Mouse (Mus musculus) T-cell, adult 2 months (primary cell): Measurements from ENCODE around the gene Lrrc57.

Experiments
- DNase-seq: peaks from one replicate; pipeline ENCODE4 v3.0.0; 2022; ENCODE audit warnings: low spot score

Gene Lrrc57

DNA sequence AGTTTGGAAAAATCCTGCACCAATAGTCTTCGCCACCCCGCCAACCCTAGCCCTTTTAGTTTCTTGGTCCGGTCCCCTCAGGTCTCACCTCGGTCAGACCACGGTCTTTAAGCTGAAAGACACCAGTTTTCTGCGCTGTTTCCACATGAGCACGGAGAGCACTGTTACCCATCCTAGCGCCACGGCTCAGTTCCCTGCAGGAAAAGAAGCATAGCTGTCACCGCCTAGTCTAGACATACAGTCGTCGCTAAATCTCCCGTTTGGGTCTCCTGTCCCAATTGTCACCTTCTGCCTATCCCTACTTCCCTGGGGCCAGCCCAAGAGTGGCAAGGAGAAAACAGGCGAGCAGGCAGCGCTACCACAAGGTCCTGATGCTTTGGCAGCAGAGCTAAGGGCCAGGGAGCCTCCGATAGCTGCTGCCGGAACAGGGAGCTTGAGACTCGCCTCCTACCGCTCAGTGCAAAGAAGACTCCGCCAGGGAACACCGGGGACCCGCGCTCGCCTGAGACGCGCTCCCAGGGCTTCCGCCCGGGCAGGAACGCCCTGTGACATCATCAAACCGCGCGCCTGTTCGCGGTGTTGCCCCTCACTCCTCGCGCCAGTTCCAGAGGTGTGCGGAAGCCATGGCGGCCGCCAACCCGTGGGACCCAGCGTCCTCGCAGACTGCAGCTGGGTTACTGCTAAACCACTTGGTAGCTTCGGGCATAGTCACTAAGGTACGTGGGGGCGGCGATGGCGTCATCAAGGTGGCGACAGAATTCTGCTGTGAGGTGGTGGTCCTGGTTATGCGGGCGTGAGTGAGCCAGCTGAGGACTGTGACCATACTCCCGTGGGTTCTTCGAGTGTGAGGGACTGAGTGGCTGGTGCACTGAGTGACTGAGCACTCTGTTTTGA lies at the start of gene Lrrc57, which contains the start of gene Haus2:
Gene Lrrc57 (minus strand): TSS at position 691 of the 894 bp plus-strand sequence.
Gene Haus2 (plus strand): TSS at position 554 of the 894 bp plus-strand sequence.
- DNase-seq, result peak; percentile 95

GRCm38 (mm10) chr2:120658486-120658885 lies 49.2 kb upstream of the Lrrc57 start:
- no peak for DNase-seq

- no peak for DNase-seq
Observed at GRCm38 (mm10) chr2:120656711-120657110, 47.4 kb upstream of the Lrrc57 start.

DNA sequence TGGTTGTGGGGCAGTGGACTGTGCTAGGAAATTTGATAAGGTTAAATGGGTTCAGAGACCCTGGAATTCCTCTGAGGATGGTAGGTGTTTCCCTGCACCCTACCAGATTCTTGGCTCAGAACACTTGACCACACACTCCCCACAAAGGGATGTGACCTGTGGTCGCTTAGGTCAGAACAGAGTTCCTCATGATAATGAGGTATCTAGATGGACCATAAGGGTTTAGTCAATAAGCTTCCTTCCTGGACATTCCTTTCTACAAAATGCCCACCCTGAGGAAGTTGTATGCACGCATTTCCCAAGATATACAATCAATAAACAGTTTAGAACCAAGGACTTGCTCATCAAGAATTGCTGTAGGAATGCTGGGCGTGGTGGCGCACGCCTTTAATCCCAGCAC lies 46.6 kb upstream of the Lrrc57 start:
- no peak for DNase-seq

GRCm38 (mm10) chr2:120654693-120655092 lies 45.4 kb upstream of the Lrrc57 start:
- DNase-seq, result no peak

GRCm38 (mm10) chr2:120652925-120653284 lies 43.6 kb upstream of the Lrrc57 start:
- DNase-seq, result no peak

DNA sequence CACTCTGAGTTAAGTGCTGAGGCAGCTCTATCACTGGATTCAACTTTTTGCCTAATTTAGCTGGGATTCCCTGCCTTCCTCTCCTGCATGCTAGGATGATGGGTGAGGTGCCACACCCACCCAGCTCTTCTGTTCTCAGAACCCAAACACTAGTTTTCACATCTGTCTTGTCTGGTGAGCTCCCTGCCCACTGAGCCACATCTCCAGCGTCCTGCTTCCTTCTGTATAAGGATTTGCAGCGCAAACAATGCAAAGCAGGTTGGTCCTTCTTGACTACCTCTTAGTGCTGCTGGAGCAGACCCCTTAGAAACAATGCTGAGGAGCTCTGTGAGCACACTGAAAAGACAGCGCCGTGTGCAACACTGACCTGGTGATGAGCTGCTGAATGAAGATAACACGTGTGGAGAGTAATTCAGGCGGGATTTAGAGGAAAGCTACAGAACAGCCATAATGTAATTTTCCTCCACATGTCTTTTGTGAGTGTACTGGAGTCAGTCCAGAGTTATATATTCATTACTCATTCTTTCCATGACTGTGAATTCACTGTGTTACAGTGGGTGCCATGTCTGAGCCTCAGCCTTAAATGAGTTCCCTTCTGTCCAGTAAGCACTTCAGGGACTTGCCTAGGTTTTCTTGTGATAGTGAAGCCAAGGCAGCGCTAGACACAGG lies 43.1 kb upstream of the Lrrc57 start:
- no peak for DNase-seq

DNA sequence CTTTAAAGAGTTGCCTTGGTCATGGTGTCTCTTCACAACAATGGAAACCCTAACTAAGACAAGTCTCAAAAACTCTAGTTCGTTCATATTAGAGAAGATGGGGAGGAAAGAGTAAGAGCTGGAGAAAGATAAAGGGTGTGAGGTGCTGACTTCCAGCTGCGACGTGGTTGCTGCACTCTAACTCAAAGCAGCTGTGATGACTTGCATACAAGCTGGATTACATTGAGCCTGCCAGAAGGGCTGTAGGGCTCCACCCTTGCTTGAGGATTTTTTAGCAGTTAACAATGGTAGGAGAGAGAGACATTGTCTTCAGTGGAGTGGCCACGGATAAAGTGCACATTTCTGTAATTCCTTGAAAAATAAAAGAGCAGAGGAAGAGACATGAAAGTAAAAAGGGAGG lies 37.5 kb upstream of the Lrrc57 start:
- no peak for DNase-seq

- DNase-seq, result no peak
Observed at GRCm38 (mm10) chr2:120643836-120644235, 34.5 kb upstream of the Lrrc57 start.

DNA sequence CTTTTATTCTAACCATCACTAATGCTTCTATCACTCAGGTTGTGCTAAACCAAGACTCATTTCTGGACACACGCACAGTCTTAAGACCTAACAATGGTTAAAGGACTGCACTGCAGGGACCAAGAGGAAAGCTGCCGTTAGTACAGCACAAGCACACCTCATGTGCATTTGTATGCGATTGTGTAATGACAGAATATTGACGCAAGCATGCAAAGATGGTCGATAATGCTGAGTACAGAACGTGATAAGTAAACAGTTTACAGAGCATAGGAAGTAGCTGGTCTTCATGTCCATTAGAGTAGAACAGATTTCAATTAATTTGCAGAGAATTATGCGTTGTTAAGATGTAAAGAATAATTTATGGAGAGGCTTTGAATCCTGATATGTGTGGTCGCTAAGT lies 31.5 kb upstream of the Lrrc57 start:
- DNase-seq, result no peak

- DNase-seq, result no peak
Observed at GRCm38 (mm10) chr2:120631957-120632356, 22.6 kb upstream of the Lrrc57 start.

DNA sequence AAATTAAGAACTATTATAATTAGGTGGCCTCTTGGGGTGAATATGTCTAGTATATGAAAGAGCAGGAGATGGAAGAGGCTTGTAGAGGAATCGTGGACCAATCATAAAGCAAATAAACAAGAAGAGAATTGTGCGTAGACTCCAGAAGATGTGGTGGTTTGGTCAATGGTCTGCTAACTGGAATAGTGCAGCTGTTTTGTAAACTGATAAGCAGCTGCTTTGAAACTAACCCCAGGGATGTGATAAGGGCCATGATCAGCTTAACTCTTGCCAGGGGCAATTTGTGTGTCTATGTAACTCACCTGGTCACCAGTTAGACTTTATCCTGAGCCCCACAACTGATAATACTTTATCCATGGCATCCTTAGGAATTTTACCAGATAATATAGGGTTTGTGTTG lies 22.2 kb upstream of the Lrrc57 start:
- no peak for DNase-seq

DNA sequence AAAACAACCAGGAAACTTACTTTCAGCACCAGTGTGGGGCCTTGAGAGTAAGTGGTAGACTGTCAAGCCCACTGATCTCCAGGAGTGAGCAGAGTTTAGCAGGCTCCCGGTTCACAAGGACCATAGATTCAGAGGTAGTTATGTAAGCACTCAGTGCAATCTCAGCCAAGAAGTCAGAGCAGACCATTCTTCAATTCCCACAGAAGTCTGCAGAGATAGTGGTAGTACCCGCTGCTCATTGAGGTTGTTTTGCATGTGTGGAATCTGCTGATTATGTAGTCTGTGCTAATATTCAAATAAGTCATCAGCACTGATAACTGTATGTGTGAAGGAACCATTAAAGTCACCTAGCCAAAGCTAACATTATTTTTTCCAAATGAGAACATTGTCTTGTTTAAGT lies 21.3 kb upstream of the Lrrc57 start:
- no peak for DNase-seq

GRCm38 (mm10) chr2:120630246-120630645 lies 20.9 kb upstream of the Lrrc57 start:
- no peak for DNase-seq

- DNase-seq, result peak; percentile 98
Observed at GRCm38 (mm10) chr2:120628886-120629735, 19.8 kb upstream of the Lrrc57 start, which contains the start of gene Stard9. TSS of gene Stard9 (plus strand) at chr2:120629121.

GRCm38 (mm10) chr2:120628076-120628865 lies 19.0 kb upstream of the Lrrc57 start:
- no peak for DNase-seq

GRCm38 (mm10) chr2:120622920-120623319 lies 13.6 kb upstream of the Lrrc57 start:
- DNase-seq, result no peak

DNA sequence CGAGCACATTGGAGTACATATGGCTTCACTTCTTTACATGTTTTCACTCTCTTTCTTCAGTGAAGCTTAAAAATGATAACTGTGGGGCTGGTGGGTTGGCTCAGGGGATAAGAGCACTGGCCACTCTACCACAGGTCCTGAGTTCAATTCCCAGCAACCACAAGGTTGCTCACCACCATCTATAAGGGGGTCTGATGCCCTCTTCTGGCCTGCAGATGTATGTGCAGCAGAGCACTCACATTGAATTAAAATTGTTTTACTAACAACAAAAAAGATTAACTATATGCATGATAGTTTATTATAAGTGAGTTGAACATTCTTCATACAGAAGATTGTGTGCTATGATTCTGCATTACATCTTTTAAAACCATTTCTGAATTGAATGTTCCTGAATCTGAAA lies 10.2 kb upstream of the Lrrc57 start:
- no peak for DNase-seq

DNA sequence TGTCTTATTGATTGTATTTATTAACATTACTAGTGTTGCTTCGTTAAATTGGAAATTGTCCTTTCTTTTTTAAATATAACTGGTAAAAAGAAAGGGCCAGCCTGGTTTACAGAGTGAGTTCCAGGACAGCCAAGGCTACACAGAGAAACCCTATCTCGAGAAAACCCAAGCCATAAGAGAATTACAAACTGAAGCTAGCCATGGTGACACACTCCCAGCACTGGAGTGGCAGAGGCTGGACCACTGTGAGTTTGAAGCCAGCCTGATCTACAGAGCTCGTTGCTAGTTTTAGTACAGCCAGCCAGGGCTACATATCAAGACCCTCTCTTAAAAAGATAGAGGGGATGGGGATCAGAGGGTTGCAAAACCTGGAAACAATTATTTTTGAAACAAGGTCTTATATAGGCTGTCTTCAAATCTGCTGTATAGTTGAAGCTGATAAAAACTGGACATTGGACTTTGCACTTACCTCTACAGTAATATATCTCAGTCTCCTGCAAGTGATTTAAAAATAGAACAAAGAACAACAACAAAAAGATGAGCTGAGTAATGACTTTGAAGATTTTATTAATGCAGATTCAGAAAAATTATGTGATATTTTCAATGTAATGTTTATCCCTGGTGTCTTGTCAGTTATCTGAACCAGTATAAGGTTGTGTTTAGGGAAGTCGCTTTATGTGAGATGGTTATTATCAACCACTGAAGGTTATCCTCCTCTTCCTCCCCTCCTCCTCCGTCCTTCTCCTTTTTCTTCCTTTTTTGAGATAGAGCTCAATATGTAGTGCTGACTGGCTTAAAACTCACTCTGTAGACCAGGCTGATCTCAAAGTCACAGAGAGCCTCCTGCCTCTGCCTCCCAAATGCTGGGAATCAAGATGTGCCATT lies 7.2 kb upstream of the Lrrc57 start:
- no peak for DNase-seq

GRCm38 (mm10) chr2:120606021-120606690 lies 3.2 kb downstream of the Lrrc57 start:
- DNase-seq, result peak; percentile 6
